Mouse (Mus musculus) lung, embryonic 14.5 days (tissue): ENCODE results near the gene Hoxa1. TPM values are rescaled to one million over a fixed set of nuclear protein-coding genes. Genes with fewer than 3 reads are reported as not detected.

Source experiments
- ATAC-seq: fragments of 200-750 bp; cut with Nextera tagmentation; 2 replicates; pipeline ENCODE4 v1.8.0; 2017; ENCODE audit warnings: mild to moderate bottlenecking, moderate TSS enrichment, moderate library complexity; ENCODE audit not compliant: insufficient read depth
- DNase-seq: peaks from one replicate; pipeline ENCODE4 v3.0.0-alpha.2; 2015
- H3K27ac ChIP-seq: fragments of 300-500 bp; sonication (generic); 2 replicates; pipeline ENCODE4 v1.5.1; 2014; ENCODE audit warnings: low read depth, mild to moderate bottlenecking, moderate library complexity
- H3K27me3 ChIP-seq: fragments of 300-500 bp; sonication (generic); 2 replicates; pipeline ENCODE4 v1.6.1; 2014; ENCODE audit warnings: low read length, control low read depth; ENCODE audit not compliant: insufficient read depth
- H3K36me3 ChIP-seq: fragments of 300-500 bp; sonication (generic); 2 replicates; pipeline ENCODE4 v1.6.1; 2014; ENCODE audit warnings: control low read depth; ENCODE audit not compliant: insufficient read depth
- H3K4me1 ChIP-seq: fragments of 300-500 bp; sonication (generic); 2 replicates; pipeline ENCODE4 v1.6.1; 2014; ENCODE audit warnings: antibody characterized with exemption, control low read depth; ENCODE audit not compliant: insufficient read depth
- H3K4me2 ChIP-seq: fragments of 300-500 bp; sonication (generic); 2 replicates; pipeline ENCODE4 v1.6.1; 2014; ENCODE audit warnings: mild to moderate bottlenecking
- H3K4me3 ChIP-seq: fragments of 300-500 bp; sonication (generic); 2 replicates; pipeline ENCODE4 v1.5.1; 2014; ENCODE audit warnings: low read depth, low read length
- H3K9ac ChIP-seq: fragments of 300-500 bp; sonication (generic); 2 replicates; pipeline ENCODE4 v1.6.1; 2014
- H3K9me3 ChIP-seq: fragments of 300-500 bp; sonication (generic); 2 replicates; pipeline ENCODE4 v1.6.1; 2016; ENCODE audit warnings: low read depth, low read length, control low read depth
- CTCF ChIP-seq: IDR thresholded peaks from 2 replicates; pipeline ENCODE4 v1.5.1; 2016; ENCODE audit warnings: antibody characterized with exemption, low read depth
- WGBS: fragments of 180-500 bp; shearing (Covaris S2); extraction: QIAGEN DNeasy Blood & Tissue Kit; methylation state at CpG from one replicate; pipeline ENCODE4 v1.1.7; 2014; 5-methylcytosine and 5-hydroxymethylcytosine counted together
- polyA plus RNA-seq: library from polyadenylated mRNA; unstranded; fragments of >200 nt; fragmentation: Nextera tagmentation; extraction: Ambion mirVana; gene quantifications from 2 replicates; pipeline ENCODE4 v1.2.1, GENCODE M21; 2014

Gene Hoxa1
- polyA plus RNA-seq, result 1.8 and 1.9 TPM in 2 replicates

DNA sequence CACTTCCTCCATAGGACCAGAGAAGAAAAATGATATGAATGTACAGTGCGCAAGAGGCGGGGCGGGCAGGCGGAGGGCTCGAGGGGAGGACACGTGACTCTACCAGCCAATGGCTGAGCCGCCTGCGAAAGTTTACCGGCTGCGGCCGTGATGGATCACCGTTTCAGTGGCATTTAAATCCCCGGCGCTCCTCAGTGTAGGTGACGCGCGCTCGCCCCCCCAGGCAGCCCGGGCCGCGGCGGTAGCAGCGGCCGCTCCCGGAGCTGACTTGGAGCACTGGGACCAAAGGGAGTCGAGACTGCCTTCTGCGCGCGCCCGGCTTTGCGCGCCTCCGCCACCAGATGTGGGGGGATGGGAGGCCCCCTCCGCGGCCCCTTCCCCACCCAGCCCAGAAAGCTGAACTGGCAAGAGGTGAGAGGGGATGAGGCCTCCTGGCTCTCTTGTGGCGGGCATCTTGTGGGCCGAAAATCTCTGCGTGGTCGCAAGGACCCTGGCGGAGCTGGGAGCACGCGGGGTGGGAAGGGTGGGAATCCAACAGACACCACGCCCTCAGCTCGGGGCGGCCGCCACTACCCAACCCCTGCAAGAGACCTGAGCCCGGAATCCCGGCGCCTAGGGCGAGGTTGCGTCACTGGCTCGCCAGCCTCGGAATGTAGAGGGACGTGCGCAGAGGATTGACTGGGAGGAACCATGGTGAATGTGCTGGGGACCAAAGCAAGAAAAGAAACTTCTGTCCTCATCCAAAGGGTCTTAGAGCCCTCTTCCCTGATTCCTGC lies at the start of gene Hoxa1:
TSS of gene Hoxa1 (minus strand) at position 42 of the 776 bp plus-strand sequence.
- no peaks in the 10 kb centered on the region for H3K4me1 ChIP-seq
- under 1% methylated on average over 55 of the region's 55 CpGs for WGBS

DNA sequence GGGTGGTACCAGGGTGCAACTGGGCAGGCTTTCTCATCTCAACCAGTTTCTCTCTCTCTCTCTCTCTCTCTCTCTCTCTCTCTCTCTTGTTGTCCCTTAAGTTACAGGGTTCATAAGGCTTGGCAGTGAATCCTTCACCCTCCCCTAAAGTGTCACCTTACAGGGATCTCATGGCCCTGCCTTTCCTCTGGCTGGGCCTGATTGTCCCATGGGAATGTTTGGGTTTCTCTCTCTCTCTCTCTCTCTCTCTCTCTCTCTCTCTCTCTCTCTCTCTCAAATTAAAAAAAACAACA lies 49.5 kb upstream of the Hoxa1 start:
- no peak for TF ChIP-seq CTCF
- peak overlapping the region; percentile 83 for H3K27ac ChIP-seq
- H3K27me3 ChIP-seq, result peaks cover 89% of the 10 kb centered on the region
- peaks cover 8% of the 10 kb centered on the region; the same call in 1 of the 2 replicates for H3K36me3 ChIP-seq
- H3K4me3 ChIP-seq, result peak overlapping the region; percentile 90
- no peak for ATAC-seq
- 0 out of 2 replicates have a peak, but pooled peaks cover 3% of the 10 kb centered on the region for H3K4me1 ChIP-seq
- H3K9me3 ChIP-seq, result no peaks in the 10 kb centered on the region
- peak overlapping the region; percentile 87 for H3K4me2 ChIP-seq
- H3K9ac ChIP-seq, result peak overlapping the region; percentile 100
- DNase-seq, result peak; percentile 50

More for the DNA sequence above, at the start of gene Hoxa1:
- ATAC-seq (peak; percentile 84), DNase-seq (peak; percentile 96)
- Histone ChIP-seq H3K4me3 (peak within 1 kb of the TSS; percentile 71), H3K9ac (peak within 1 kb of the TSS; percentile 91), H3K27me3 (peaks cover 27% of the 10 kb centered on the region), H3K27ac (peak within 1 kb of the TSS; percentile 97), H3K9me3 (no peaks in the 10 kb centered on the region), H3K4me2 (peak within 1 kb of the TSS; percentile 79), H3K36me3 (no peaks in the 10 kb centered on the region; the same call in 1 of the 2 replicates)
- TF ChIP-seq CTCF, result no peak

DNA sequence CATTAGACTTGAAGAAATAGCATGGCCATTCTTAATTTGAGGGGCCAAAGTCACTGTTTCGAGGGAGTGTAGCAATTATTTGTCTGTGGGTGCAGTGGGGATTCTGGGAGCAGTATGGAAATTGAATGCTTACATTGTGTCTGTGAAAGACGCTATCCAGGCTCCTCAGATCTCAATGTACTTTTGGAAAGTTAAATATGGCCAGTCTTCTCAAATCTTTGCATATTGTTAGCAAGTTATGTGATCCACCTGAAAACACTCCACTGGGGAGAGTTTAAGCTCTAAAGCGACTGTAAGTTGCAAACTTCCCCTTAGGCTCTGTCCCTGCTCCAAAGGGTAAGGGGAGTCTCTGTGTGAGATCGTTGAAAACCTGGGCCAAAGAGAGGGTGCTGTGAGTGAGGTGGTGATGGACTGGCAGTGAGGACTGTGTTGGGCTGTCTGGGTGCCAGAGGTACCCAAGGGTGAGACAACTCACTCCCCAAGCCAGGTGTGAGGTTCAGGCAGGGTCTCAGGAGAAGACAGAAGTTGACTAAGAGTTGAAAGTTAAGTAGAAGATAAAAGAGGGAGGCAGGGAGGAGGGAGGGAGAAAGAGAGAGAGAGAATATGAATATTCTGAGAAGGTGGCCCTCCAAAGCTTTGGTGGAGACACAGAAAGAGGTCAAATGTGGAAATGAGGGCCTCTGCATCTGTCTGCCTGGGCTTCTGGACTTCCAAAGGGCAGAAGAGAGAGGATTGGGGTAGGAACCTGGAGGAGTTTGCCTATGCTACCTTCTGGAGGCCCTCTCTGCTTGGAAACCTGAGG lies 49.0 kb upstream of the Hoxa1 start:
- peaks cover 87% of the 10 kb centered on the region for H3K27me3 ChIP-seq

DNA sequence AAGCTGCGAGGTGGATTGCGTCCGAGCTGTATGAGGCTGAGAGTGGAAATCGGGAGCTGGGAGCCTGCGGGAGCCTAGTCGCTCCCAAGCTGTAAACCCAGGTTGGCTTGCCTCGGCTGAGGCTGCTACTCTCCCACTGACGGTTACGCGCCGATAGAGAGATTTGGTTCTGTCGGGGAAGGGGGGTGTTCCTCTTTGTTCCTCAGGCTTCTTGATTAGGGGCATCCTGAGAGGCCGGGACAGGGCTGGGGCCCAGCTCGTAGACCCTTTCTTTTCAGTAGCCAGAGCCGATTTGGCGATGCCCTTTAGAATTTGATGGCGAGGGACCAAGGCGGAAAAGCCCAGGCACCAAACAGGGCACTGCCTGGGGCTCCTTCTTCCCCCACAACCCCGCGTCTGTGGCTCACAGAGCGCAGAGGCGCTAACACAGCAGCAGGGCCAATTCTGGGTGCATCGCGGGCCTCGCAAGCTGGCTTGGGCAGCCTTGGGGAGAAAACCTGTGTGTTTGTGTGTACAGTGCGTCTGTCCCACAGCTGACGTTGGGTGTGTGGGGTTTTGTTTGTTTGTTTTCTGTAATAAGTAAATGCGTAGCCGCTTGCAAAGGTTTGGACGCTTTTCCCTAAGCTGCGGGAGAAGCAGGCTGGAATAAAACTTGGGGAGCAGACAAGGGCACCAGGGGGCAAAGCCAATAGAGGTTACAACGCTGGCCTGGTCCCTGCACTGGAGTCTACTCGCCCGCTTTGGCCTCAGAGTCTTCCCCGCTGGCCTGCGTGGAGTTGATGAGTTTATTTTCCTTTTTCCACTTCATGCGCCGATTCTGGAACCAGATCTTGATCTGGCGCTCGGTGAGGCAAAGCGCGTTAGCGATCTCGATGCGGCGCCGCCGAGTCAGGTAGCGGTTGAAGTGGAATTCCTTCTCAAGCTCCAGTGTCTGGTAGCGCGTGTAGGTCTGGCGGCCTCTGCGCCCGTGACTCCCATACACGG lies 47.8 kb upstream of the Hoxa1 start:
- DNase-seq (peak; percentile 61), ATAC-seq (no peak)
- Histone ChIP-seq H3K4me1 (peaks cover 3% of the 10 kb centered on the region; the same call in 1 of the 2 replicates), H3K36me3 (peaks cover 24% of the 10 kb centered on the region), H3K9ac (peak overlapping the region; percentile 100), H3K4me3 (peak overlapping the region; percentile 90), H3K27me3 (peaks cover 83% of the 10 kb centered on the region), H3K4me2 (peak overlapping the region; percentile 87), H3K27ac (peak overlapping the region; percentile 83), H3K9me3 (no peaks in the 10 kb centered on the region)
- WGBS, result 14% methylated on average over 55 of the region's 55 CpGs
- no peak for TF ChIP-seq CTCF

More for the DNA sequence above, 49.0 kb upstream of the Hoxa1 start:
- no peak for TF ChIP-seq CTCF
- Histone ChIP-seq H3K36me3 (peaks cover 13% of the 10 kb centered on the region; the same call in 1 of the 2 replicates), H3K27ac (peak overlapping the region; percentile 83), H3K9ac (peak overlapping the region; percentile 100), H3K4me2 (peak overlapping the region; percentile 87), H3K4me3 (peak overlapping the region; percentile 90), H3K9me3 (no peaks in the 10 kb centered on the region), H3K4me1 (0 out of 2 replicates have a peak, but pooled peaks cover 3% of the 10 kb centered on the region)
- WGBS, result 25% methylated on average over 4 of the region's 4 CpGs
- DNase-seq (peak; percentile 39), ATAC-seq (no peak)

DNA sequence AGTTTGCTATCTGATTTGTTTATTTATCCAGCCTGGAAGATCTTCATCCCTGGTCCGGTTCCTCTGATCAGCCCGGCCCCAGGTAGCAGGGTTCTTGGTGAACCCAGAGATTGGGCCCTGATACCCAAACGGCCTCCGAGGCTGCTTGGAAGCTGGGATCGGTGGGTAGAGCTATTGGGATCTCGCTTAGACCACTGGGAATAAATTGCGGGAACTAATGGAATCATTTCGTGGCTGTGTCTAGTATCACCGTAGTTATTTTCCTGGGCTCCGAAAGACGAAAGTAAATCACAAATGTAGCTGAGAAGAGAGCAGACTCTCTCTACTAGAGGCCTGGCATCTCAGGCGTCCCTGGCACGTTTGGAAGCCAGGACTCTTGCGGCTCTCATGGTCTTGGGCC lies 47.1 kb upstream of the Hoxa1 start:
- peak overlapping the region; percentile 100 for H3K9ac ChIP-seq
- H3K36me3 ChIP-seq, result peaks cover 24% of the 10 kb centered on the region
- no peak for DNase-seq
- TF ChIP-seq CTCF, result no peak
- peaks cover 83% of the 10 kb centered on the region for H3K27me3 ChIP-seq
- no peak for ATAC-seq
- H3K4me3 ChIP-seq, result peak overlapping the region; percentile 90
- peak overlapping the region; percentile 83 for H3K27ac ChIP-seq
- peaks cover 3% of the 10 kb centered on the region; the same call in 1 of the 2 replicates for H3K4me1 ChIP-seq
- H3K9me3 ChIP-seq, result no peaks in the 10 kb centered on the region
- WGBS, result 16% methylated on average over 14 of the region's 14 CpGs
- peak overlapping the region; percentile 87 for H3K4me2 ChIP-seq

DNA sequence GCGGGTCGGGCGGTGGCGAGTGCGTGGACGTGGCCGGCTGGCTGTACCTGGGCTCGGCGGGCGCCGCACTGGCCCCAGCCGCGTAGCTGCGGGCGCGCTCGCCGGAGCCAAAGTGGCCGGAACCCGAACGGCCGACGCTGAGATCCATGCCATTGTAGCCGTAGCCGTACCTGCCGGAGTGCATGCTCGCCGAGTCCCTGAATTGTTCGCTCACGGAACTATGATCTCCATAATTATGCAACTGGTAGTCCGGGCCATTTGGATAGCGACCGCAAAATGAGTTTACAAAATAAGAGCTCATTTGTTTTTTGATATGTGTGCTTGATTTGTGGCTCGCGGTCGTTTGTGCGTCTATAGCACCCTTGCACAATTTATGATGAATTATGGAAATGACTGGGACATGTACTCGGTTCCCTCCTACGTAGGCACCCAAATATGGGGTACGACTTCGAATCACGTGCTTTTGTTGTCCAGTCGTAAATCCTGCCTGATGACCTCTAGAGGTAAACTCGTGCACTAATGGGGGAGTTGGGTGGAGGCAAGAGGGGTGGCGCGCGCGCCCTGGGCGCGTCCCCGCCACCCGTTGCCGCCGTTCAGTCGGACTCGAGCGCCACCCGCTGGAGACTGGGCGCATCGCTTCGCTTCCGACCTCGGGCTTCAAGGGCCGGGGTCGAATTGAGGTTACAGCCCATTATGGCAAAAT lies 46.1 kb upstream of the Hoxa1 start, which contains the start of gene Hoxa5:
TSS of gene Hoxa5 (minus strand) at position 538 of the 703 bp plus-strand sequence.
- Histone ChIP-seq H3K4me1 (peaks cover 3% of the 10 kb centered on the region; the same call in 1 of the 2 replicates), H3K27me3 (peaks cover 79% of the 10 kb centered on the region), H3K9ac (peak within 1 kb of the TSS; percentile 100), H3K4me3 (peak within 1 kb of the TSS; percentile 90), H3K9me3 (no peaks in the 10 kb centered on the region), H3K4me2 (peak within 1 kb of the TSS; percentile 87), H3K27ac (peak within 1 kb of the TSS; percentile 97), H3K36me3 (peaks cover 24% of the 10 kb centered on the region)
- ATAC-seq (peak; percentile 88), DNase-seq (peak; percentile 98)
- under 1% methylated on average over 65 of the region's 65 CpGs for WGBS
- TF ChIP-seq CTCF, result peak; percentile 78
